Mouse (Mus musculus): ENCODE data around the gene Rnf151.

- no peak for TF ChIP-seq CTCF (IDR thresholded peaks at IDR 0.05)
- TF ChIP-seq EP300 (IDR thresholded peaks at IDR 0.05): peak; percentile 20; the same call in 1 of the 2 replicates
Observed at GRCm38 (mm10) chr17:24736330-24737051, 18.6 kb upstream of the Rnf151 start, which contains the start of gene Msrb1.

Measured in lung, postnatal 0 days (tissue).